Mouse (Mus musculus) thymus, postnatal 36 days (tissue): ENCODE measurements around the gene Tnfrsf8.

Source experiments
- DNase-seq, 2 experiments: peaks; one replicate each; pipeline ENCODE4 v3.0.0; 2022; ENCODE audit warnings: mixed read lengths in 2 of 2

Tnfrsf8 gene

GRCm38 (mm10) chr4:145266505-145266904 is 48.5 kb downstream of the Tnfrsf8 start:
- peak; percentile 46 to 57 for DNase-seq

- no peak for DNase-seq
These were observed 50.2 kb downstream of the Tnfrsf8 start for GRCm38 (mm10) chr4:145264761-145265160.

GRCm38 (mm10) chr4:145263583-145263982 is 51.4 kb downstream of the Tnfrsf8 start:
- no peak for DNase-seq

- DNase-seq = no peak
These were observed 54.2 kb downstream of the Tnfrsf8 start for GRCm38 (mm10) chr4:145260802-145261201.

- DNase-seq = no peak
These were observed 57.1 kb downstream of the Tnfrsf8 start for GRCm38 (mm10) chr4:145257751-145258434.

GRCm38 (mm10) chr4:145256144-145256543 is 58.8 kb downstream of the Tnfrsf8 start:
- DNase-seq = no peak

GRCm38 (mm10) chr4:145254418-145254817 is 60.5 kb downstream of the Tnfrsf8 start:
- peak; percentile 40 to 58 for DNase-seq

GRCm38 (mm10) chr4:145252611-145253010 is 62.4 kb downstream of the Tnfrsf8 start:
- no peak for DNase-seq

GRCm38 (mm10) chr4:145251546-145251945 is 63.4 kb downstream of the Tnfrsf8 start:
- no peak for DNase-seq

- peak; percentile 37 to 43 for DNase-seq
These were observed 65.0 kb downstream of the Tnfrsf8 start for GRCm38 (mm10) chr4:145250002-145250401.

GRCm38 (mm10) chr4:145247556-145247955 is 67.4 kb downstream of the Tnfrsf8 start:
- DNase-seq = no peak

GRCm38 (mm10) chr4:145246173-145247011 is 68.6 kb downstream of the Tnfrsf8 start, which contains the start of gene Tnfrsf1b:
TSS of gene Tnfrsf1b (minus strand) at chr4:145246870.
- DNase-seq = peak; percentile 68 to 72

GRCm38 (mm10) chr4:145245581-145245980 is 69.4 kb downstream of the Tnfrsf8 start:
- DNase-seq = no peak

- DNase-seq = no peak
These were observed 70.3 kb downstream of the Tnfrsf8 start for GRCm38 (mm10) chr4:145244676-145245075.

GRCm38 (mm10) chr4:145242719-145243350 is 72.1 kb downstream of the Tnfrsf8 start:
- DNase-seq = no peak

GRCm38 (mm10) chr4:145240723-145241231 is 74.2 kb downstream of the Tnfrsf8 start:
- peak in 1 of 2 experiments; percentile 40 for DNase-seq

- DNase-seq = no peak
These were observed 75.7 kb downstream of the Tnfrsf8 start for GRCm38 (mm10) chr4:145239049-145239830.

- peak in 1 of 2 experiments; percentile 55 for DNase-seq
These were observed 78.9 kb downstream of the Tnfrsf8 start for GRCm38 (mm10) chr4:145236027-145236426.

- DNase-seq = no peak
These were observed 81.3 kb downstream of the Tnfrsf8 start for GRCm38 (mm10) chr4:145233487-145234228.

GRCm38 (mm10) chr4:145231732-145232131 is 83.2 kb downstream of the Tnfrsf8 start:
- DNase-seq = no peak

- DNase-seq = no peak
These were observed 84.3 kb downstream of the Tnfrsf8 start for GRCm38 (mm10) chr4:145230647-145231046.
